In the genomic region with DNA sequence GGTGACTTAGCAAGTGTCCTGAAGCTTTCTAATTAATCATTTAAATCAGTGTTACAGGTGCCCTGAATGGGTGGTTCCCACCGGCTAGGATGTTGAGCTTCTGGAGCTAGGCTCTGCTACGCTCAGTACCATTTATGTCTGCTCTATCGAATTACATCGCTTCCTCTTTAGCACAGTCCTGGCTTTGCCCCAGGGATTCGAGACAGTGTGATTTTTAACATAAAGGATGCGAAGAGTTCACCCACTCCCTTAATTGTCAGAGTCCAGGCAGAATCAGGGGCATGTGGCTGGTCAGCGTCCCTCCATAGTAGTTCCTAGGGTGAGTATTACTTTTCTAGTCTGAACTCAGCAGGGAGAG, we compare ENCODE assay signal across 8 mouse cellular contexts. TPM values are rescaled to one million over a fixed set of nuclear protein-coding genes. Genes with fewer than 3 reads are reported as not detected.
A peak's percentile ranks its signal among the peaks of the same experiment; 100 is the strongest.
DNase-seq lines count a peak whose midpoint lies in the region; ATAC-seq lines count a peak whose summit lies in the region.

No protein-coding gene starts in this region.

- no peaks in the 10 kb centered on the region for H3K9me3 ChIP-seq in liver, embryonic 11.5 days (ENCODE audit: control insufficient read depth, low read length)
- H3K9me3 ChIP-seq in forebrain, embryonic 14.5 days (replicated peaks; ENCODE audit: control insufficient read depth, low read length): no peaks in the 10 kb centered on the region
- no peaks in the 10 kb centered on the region for H3K9me3 ChIP-seq in limb, embryonic 13.5 days
- H3K9me3 ChIP-seq in neural tube, embryonic 15.5 days (replicated peaks): no peaks in the 10 kb centered on the region

- no peak overlapping the region for H3K9ac ChIP-seq in liver, embryonic 11.5 days (ENCODE audit: low read depth, low read length)
- H3K9ac ChIP-seq in forebrain, embryonic 14.5 days (ENCODE audit: low read length): peak overlapping the region; percentile 21; the same call in 1 of the 2 replicates
- H3K9ac ChIP-seq in limb, embryonic 13.5 days: 0 out of 2 replicates have a peak overlapping the region, but pooled peaks have one; percentile 25
- H3K9ac ChIP-seq in neural tube, embryonic 15.5 days (replicated peaks): no peak overlapping the region

- no peak for DNase-seq in liver, embryonic 11.5 days (ENCODE audit: low spot score)
- DNase-seq in liver (no peak), adipocyte (ENCODE audit: low spot score) (no peak)
- DNase-seq in forebrain, embryonic 14.5 days (ENCODE audit: low spot score): no peak
- no peak for DNase-seq in c-Kit-positive CD71-positive TER-119-positive erythroid progenitor cells, embryonic 14.5 days (ENCODE audit: low spot score)
- no peak for DNase-seq in urinary bladder, postnatal 25 days (ENCODE audit: low spot score)

- no peak overlapping the region for H3K27ac ChIP-seq in liver, embryonic 11.5 days (ENCODE audit: low read depth, low read length)
- no peak overlapping the region; the same call in 1 of the 2 replicates for H3K27ac ChIP-seq in forebrain, embryonic 14.5 days (ENCODE audit: low read depth, low read length)
- peak overlapping the region; percentile 75 for H3K27ac ChIP-seq in limb, embryonic 13.5 days
- H3K27ac ChIP-seq in neural tube, embryonic 15.5 days (replicated peaks): peak overlapping the region; percentile 61; the same call in 1 of the 2 replicates

- peaks cover 8% of the 10 kb centered on the region for H3K4me1 ChIP-seq in liver, embryonic 11.5 days (replicated peaks; ENCODE audit: control insufficient read depth, insufficient read depth, low read length)
- H3K4me1 ChIP-seq in forebrain, embryonic 14.5 days (ENCODE audit: control insufficient read depth, insufficient read depth, low read length): peaks cover 15% of the 10 kb centered on the region
- peaks cover 33% of the 10 kb centered on the region for H3K4me1 ChIP-seq in limb, embryonic 13.5 days
- H3K4me1 ChIP-seq in neural tube, embryonic 15.5 days: peaks cover 27% of the 10 kb centered on the region

- no peaks in the 10 kb centered on the region for H3K36me3 ChIP-seq in liver, embryonic 11.5 days (ENCODE audit: control insufficient read depth, insufficient read depth, low read length)
- no peaks in the 10 kb centered on the region for H3K36me3 ChIP-seq in forebrain, embryonic 14.5 days (ENCODE audit: control insufficient read depth, insufficient read depth, low read length)
- no peaks in the 10 kb centered on the region for H3K36me3 ChIP-seq in limb, embryonic 13.5 days
- no peaks in the 10 kb centered on the region for H3K36me3 ChIP-seq in neural tube, embryonic 15.5 days

- no peak for ATAC-seq in liver, embryonic 11.5 days (replicated peaks; ENCODE audit: low FRiP score)
- ATAC-seq in forebrain, embryonic 14.5 days: no peak
- no peak for ATAC-seq in limb, embryonic 13.5 days (ENCODE audit: low FRiP score, low read depth)
- ATAC-seq in neural tube, embryonic 15.5 days (ENCODE audit: low FRiP score): no peak

- H3K27me3 ChIP-seq in liver, embryonic 11.5 days (replicated peaks; ENCODE audit: control insufficient read depth, insufficient read depth, low read length): peaks cover 10% of the 10 kb centered on the region
- H3K27me3 ChIP-seq in forebrain, embryonic 14.5 days (replicated peaks; ENCODE audit: control insufficient read depth, insufficient read depth, low read length): no peaks in the 10 kb centered on the region
- H3K27me3 ChIP-seq in limb, embryonic 13.5 days: no peaks in the 10 kb centered on the region
- H3K27me3 ChIP-seq in neural tube, embryonic 15.5 days (replicated peaks): no peaks in the 10 kb centered on the region

- H3K4me2 ChIP-seq in liver, embryonic 11.5 days: peak overlapping the region; percentile 52
- peak overlapping the region; percentile 35 for H3K4me2 ChIP-seq in forebrain, embryonic 14.5 days (ENCODE audit: low read length)
- peak overlapping the region; percentile 59 for H3K4me2 ChIP-seq in limb, embryonic 13.5 days (replicated peaks)
- H3K4me2 ChIP-seq in neural tube, embryonic 15.5 days: peak overlapping the region; percentile 34

- 0 out of 2 replicates have a peak overlapping the region, but pooled peaks have one; percentile 10 for H3K4me3 ChIP-seq in liver, embryonic 11.5 days (ENCODE audit: low read depth, low read length)
- no peak overlapping the region for H3K4me3 ChIP-seq in forebrain, embryonic 14.5 days (ENCODE audit: low read depth, low read length)
- peak overlapping the region; percentile 26 for H3K4me3 ChIP-seq in limb, embryonic 13.5 days
- 0 out of 2 replicates have a peak overlapping the region, but pooled peaks have one; percentile 2 for H3K4me3 ChIP-seq in neural tube, embryonic 15.5 days (replicated peaks)

- WGBS in liver, embryonic 11.5 days: 31% methylated on average over 7 of the region's 7 CpGs
- WGBS in forebrain, embryonic 14.5 days: 20% methylated on average over 7 of the region's 7 CpGs
- 7% methylated on average over 7 of the region's 7 CpGs for WGBS in limb, embryonic 13.5 days
- 26% methylated on average over 7 of the region's 7 CpGs for WGBS in neural tube, embryonic 15.5 days

RNA-seq across cellular contexts. Expression of gene Khdrbs1, which starts 29.2 kb away (rescaled TPM):
- polyA plus RNA-seq in liver, embryonic 11.5 days (2014; fragmentation: Nextera tagmentation; extraction: Ambion mirVana): 78.4 and 83.3 TPM in 2 replicates
- 133 and 136 TPM in 2 replicates for polyA plus RNA-seq in forebrain, embryonic 14.5 days (2014; fragmentation: Nextera tagmentation; extraction: Ambion mirVana)
- 145 and 149 TPM in 2 replicates for polyA plus RNA-seq in limb, embryonic 13.5 days (2015; fragmentation: Nextera tagmentation; extraction: Ambion mirVana)
- 105 and 106 TPM in 2 replicates for polyA plus RNA-seq in neural tube, embryonic 15.5 days (2015; fragmentation: Nextera tagmentation; extraction: Ambion mirVana)

RNA-seq across cellular contexts. Expression of gene Ptp4a2, which starts 39.7 kb away (rescaled TPM):
- 279 and 298 TPM in 2 replicates for polyA plus RNA-seq in liver, embryonic 11.5 days (2014; fragmentation: Nextera tagmentation; extraction: Ambion mirVana)
- polyA plus RNA-seq in forebrain, embryonic 14.5 days (2014; fragmentation: Nextera tagmentation; extraction: Ambion mirVana): 213 and 214 TPM in 2 replicates
- 370 and 392 TPM in 2 replicates for polyA plus RNA-seq in limb, embryonic 13.5 days (2015; fragmentation: Nextera tagmentation; extraction: Ambion mirVana)
- polyA plus RNA-seq in neural tube, embryonic 15.5 days (2015; fragmentation: Nextera tagmentation; extraction: Ambion mirVana): 217 and 247 TPM in 2 replicates

Comparison
In these comparisons a context has a peak if more than half of its experiments do, and no peak if none do; other contexts are left out.
1. H3K27ac ChIP-seq: peak in limb, embryonic 13.5 days (single experiment) and neural tube, embryonic 15.5 days (single experiment); none in liver, embryonic 11.5 days (single experiment) and forebrain, embryonic 14.5 days (single experiment).
2. H3K9ac ChIP-seq: peak in forebrain, embryonic 14.5 days (single experiment) and limb, embryonic 13.5 days (single experiment); none in liver, embryonic 11.5 days (single experiment) and neural tube, embryonic 15.5 days (single experiment).
3. Peak in every context shown above with its lines, with median percentiles within 50 percentile points of each other: H3K4me2 ChIP-seq.